Mouse (Mus musculus) kidney, postnatal 4 days (tissue): ENCODE measurements at regions not wholly inside any gene's neighbourhood (a gene's known extent, or its start where the extent isn't known, plus 50 kb on each side); places are given as distances from the start of the nearest gene placed in this dataset.
A peak's percentile ranks its signal among the peaks of the same experiment; 100 is the strongest.

Experiments
- DNase-seq, 2 experiments: peaks; one replicate each; pipeline ENCODE4 v3.0.0; 2021; ENCODE audit warnings: mixed read lengths in 2 of 2

DNA sequence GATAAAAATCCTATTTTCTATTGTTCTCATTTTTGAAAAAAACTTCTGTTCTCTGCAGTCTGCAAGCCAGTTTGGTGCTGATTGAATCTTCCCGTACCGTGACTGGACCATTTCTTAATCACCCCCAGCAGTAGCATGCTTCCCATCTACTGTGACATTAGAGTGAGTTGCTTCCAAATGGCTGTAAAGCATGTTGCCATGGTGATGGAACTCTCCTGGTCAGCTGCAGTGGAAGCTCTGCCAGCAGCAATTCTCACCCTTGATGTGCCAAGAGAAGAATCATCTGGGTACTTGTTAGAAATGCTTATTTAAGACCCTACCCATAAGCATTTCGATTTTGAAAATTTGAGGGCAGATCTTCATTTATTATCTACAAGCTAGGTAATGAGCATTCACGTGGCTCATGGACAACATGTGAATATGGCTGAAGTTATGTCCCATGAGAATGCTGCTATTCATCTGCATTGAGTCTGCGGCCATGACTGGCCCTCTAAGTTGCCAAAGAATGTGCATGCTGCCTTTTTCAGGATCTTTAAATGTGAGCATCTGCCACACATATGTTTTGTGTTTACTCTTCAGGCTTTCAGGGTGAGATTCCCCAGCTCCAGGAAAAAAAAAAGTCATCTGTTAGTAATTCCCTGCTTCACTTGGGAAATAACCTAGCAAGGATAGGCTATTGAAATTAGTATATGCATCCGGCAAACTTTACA is 62.8 kb downstream of the H2al1n start:
- no peak for DNase-seq

DNA sequence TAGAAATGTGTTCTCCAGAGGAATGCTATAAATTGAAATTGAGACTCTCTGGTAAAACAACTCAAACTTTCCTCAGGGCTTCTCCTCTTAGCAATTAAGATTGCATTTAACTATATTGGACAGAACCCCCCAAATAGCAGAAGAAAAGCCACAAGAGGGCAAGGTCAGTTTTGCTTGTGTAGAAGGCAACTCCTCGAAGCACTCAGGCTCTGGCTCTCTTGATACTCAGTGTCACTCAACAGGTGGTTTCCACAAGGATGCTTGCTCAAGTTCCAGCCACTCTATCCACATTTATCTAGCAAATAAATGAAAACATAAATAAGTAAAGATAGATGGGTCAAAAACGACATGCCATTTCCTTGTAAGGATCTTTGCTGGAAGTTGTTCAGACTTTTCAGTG is 68.4 kb downstream of the H2al1n start:
- DNase-seq = no peak

DNA sequence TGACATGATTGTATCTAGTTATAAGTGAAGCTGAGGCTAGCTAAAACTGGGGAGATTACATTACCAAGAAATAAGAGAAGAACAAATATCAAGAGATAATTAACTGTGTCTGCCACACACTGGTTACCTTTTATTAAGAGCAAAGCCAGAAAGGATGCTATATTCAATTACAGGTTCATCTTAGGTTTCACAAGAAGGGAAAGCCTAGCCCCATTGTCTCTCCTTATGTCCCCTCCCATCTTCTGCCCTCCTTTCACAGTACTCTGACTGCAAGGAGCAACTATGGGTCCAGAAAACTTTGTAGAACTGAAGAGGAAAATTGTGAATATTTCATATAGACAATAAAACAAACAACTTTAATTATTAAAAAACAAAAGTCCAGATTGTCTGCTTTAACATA is 68.8 kb downstream of the H2al1n start:
- no peak for DNase-seq

DNA sequence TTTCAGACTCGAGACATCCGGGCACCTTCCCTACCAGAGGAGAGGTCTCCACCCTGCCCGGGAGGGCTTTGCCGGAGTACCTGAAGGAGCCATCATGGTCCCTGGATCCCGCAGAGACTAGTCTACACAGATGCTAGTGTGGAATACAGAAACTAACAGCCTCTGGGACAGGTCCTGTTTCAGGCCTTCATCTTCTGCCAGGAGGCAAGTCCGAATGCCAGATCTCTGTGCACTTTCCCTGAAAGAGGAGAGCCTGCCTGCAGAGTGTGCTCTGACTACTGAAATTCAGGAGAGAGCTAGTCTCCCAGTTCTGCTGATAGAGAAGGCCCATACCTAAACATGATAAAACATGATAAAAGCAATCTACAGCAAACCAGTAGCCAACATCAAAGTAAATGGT is 83.9 kb downstream of the H2al1n start:
- no peak for DNase-seq

DNA sequence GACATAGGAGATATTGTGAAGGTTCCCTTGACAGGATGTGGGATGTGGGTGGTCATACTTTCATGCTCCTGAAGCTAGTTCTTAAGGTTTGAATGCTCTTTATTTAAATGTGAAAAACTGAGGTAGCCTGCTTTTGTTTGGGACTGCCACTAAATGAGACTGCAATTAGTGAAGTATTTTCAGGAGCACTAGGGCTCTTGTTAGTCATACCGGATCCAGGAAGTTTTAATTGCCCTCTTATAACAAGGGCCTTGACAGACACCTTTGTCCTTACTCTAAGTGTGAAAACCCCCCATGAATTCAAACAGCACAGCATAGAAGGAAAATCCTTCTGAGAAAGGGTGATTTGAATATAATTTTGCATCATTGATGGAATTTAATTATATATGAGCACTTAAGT is 91.2 kb downstream of the H2al1n start:
- DNase-seq = no peak

DNA sequence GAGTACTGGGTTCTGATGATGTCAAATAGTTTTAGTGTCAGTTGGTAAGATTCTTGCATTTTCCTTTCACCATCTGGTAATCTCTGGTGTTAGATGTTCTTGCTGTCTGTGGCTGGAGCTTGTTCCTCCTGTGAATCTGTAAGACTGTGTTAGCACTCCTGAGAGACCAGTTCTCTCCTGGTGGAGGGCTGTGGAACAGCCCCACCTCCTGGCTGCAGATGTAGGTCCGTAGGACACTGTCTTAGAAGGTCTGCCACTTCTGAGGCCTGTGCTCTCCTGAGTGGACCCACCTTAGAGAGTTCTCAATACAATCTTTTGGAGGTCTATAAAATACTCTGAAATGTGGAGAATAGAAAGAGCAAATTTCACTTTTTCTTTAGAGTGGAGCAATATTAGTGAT is 101.8 kb downstream of the H2al1n start:
- peak; percentile 7 to 8 for DNase-seq

DNA sequence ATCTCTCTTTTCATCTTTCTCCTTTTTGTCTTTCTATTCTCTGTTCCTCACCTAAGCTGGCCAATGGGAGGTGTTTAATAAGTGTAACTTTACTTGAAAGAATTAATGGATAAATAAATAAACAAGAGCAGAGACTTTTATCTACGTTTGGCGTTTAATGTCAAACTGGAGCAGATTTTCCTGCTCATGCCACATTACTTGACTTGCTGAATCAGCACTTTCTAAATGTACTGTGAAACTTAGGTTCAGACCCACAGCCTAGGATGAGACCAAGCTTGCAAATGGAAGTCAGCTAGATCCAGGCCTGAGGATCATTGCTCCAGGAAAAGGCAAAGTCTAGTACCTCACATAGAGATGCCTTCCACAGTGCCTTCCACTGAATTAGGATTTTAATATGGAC is 141.5 kb downstream of the H2al1n start:
- DNase-seq = no peak

DNA sequence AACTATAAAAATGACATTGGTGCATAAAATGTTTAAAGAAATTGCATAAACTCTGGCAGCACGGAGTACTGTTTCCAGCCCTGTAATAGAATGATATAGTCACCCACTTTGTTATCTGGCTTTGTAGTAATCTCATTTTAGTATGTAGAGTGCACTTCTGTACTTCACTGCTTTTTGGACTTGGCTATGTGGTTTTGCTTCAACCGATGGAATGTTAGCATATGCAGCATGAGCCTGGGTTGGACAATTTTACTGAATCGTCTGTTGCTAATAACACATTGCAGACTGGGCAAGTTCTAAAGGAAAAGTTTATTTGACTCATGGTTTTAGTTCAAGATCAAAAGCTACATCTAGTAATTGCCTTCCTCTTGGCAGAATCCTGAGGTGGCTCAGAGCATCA is 142.4 kb downstream of the H2al1n start:
- DNase-seq = no peak

DNA sequence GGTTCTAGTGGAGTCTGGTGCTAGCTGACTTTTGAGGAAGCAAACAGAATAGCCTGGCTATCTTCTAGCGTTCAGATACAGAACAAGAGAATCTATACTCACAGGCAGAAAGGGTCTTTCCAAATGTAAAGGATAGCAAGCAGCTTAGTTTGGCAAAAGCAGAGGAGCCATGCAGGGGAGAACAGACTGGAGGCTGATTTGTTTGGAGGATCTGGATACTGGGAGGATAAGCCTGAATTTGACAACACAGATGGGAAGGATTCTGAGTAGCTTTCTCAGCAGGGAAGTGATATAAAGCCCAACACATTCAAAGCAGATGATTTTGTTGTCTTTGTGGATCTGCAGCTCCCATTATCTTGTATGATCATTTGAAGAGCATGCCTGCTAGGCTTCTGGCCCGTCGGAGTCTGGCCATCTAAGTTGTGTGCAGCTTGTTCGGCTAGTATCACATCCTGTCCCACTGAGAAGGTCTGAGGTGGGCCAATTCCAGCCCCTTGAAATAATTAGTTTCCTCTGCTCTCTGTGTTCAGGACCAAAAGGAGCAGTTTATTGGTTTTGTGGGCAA is 145.6 kb downstream of the H2al1n start:
- no peak for DNase-seq
